Mouse (Mus musculus) induced T-regulatory cell, adult 2 months (primary cell): Measurements from ENCODE around the gene Gm5039.
"Not testable (repeated sequence)": the region's sequence is repeated elsewhere in the genome, so short reads cannot be mapped to it uniquely, and the experiment has no call there.

Experiments
- DNase-seq: peaks from one replicate; pipeline ENCODE4 v3.0.0-alpha.2; 2012; ENCODE audit warnings: low read depth

Gm5039 gene

DNA sequence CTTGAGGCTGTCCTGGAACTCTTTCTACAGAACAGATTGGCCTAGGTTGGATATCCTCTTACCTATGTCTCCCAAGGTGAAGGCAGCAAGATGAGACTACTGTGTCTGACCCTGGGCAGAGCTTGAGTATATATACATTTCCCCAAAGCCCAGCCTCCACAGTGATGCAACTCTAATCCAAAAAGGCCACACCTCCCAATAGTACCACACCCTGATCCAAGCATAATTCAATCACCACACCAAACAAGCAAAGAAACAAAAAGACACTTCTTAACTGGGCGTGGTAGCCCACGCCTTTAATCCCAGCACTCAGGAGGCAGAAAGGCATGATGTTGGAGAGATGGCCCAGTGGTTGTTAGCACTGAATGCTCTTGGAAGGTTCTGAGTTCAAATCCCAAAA lies at the start of gene Gm5039:
Gene Gm5039 (minus strand): TSS at position 101 of the 400 bp plus-strand sequence.
- DNase-seq, result not testable (repeated sequence)

DNA sequence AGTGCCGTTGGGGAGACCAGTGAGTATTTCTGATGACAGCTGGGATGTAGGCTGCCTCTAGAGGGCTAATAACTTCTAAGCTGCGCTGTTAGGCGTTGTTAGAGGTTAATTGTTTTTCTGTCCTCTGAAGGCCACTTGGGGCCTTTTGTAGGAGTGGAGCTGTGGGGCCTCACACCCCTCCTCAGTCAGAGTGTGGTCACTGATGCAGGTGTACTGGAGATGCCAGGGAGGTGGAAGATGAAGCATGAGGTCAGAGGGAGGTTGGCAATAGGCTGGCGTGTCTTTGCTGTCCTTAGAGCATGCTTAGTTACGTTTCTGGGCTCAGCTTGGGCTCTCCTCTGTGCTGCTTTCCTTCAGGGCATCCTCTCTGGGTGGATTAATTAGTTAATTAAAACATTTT lies 48.2 kb upstream of the Gm5039 start:
- no peak for DNase-seq

GRCm38 (mm10) chr12:88370321-88370720 lies 46.5 kb upstream of the Gm5039 start:
- not testable (repeated sequence) for DNase-seq

GRCm38 (mm10) chr12:88369690-88370089 lies 45.9 kb upstream of the Gm5039 start:
- not testable (repeated sequence) for DNase-seq

DNA sequence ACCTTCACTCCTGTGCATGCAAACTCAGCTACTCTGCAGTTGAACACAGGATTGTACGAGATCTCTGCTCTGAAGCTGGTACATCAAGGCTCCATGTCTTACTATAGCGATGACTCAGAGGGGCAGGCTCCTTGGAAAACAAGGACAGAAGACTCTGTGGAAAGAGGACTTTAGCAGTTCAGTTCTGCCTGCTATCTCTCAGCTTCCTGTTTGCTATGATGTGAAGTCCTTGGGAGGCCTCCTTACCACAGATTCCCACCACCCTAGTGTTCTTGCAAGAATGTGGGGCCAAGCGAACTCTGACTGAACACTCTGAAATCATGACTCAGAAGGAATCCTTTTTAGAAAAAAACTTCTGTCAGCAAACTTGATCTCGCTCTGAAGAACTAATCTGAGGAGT lies 44.8 kb upstream of the Gm5039 start:
- no peak for DNase-seq

GRCm38 (mm10) chr12:88367673-88368072 lies 43.8 kb upstream of the Gm5039 start:
- DNase-seq, result no peak

DNA sequence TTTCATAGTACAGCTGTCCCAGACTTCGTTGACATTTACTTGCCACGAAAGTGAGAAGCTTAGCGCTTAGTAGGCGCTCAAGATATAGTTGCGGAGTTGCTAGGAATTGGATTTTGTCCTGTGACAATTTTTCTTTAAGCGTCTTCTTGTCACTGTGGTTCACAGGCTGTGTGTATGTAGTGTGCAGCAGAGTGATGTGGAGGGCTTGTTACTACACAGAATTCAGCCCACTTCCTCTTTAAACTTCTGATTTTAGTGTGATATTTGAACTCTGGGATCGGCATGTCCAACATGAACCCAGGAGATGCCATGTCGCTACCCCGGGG lies 37.3 kb upstream of the Gm5039 start:
- DNase-seq, result no peak

DNA sequence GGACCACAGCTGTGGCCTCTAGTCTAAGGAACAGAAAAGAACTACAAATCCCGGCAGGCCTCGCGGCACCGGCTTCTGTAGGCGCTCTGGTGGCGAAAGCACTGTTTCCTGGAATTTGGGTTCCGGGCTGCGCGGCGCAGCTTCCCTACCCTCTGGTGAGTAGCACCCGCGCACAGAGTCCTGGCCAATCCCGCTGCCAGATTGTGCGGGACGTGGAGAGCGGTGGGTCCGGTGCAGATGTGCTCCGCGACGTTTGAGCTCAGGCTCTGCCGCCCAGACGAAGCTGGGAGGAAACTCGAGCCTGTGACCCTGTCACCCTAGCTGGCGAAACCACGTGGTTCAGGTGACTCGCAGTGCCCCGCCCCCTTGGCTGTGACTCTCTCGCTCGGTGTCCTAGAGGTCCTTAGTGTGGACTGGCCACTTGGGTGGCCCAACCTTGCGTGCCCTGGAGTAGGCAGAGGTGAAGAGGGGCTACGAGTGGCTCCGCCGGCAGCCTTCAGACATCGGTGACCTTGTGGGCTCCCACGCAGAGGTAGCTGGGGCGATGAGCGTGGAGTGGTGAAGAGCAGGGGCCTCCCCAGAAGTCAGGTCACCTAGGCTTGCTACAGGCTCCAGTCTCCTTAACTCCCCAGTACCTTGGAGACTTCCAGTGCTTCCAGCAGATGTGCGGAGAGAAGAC lies 36.8 kb upstream of the Gm5039 start, which contains the start of gene Adck1:
Gene Adck1 (plus strand): TSS at position 114 of the 679 bp plus-strand sequence.
- DNase-seq, result peak; percentile 91

- no peak for DNase-seq
Observed at GRCm38 (mm10) chr12:88354182-88354702, 30.4 kb upstream of the Gm5039 start.

GRCm38 (mm10) chr12:88341286-88341685 lies 17.5 kb upstream of the Gm5039 start:
- not testable (repeated sequence) for DNase-seq

DNA sequence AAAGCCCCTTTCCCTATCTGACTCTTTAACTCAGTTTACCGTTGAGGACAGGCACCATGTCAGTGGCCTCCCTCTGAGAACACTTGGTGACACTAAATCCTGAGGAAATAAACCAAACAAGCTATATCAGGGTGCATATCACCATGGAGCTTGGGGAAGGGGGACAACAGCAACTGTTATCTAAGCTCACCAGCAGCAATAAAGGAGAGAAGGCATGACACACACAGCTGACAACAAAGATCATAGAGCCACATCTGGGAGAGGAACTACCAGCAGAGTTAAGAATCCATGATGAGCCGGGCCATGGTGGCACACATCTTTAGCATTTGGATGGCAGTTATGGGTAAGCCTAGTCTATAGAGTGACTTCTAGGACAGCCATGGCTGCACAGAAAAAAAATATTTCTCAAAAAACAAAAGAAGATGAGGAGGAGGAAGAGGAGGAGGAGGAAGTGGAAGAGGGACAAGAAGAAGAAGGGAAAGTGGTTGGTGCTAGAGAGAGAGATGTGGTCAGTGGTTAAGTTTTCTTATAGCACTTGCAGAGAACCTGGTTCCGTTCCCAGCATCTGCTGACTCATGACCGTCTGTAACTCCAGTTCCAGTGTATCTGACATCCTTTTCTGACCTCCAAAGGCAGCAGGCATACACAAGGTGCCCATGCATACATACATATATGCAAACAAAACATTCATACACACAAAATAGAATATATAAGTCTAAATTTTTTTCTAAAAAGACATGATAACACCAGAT lies 13.0 kb upstream of the Gm5039 start:
- not testable (repeated sequence) for DNase-seq

GRCm38 (mm10) chr12:88314556-88314955 lies 9.3 kb downstream of the Gm5039 start:
- no peak for DNase-seq

DNA sequence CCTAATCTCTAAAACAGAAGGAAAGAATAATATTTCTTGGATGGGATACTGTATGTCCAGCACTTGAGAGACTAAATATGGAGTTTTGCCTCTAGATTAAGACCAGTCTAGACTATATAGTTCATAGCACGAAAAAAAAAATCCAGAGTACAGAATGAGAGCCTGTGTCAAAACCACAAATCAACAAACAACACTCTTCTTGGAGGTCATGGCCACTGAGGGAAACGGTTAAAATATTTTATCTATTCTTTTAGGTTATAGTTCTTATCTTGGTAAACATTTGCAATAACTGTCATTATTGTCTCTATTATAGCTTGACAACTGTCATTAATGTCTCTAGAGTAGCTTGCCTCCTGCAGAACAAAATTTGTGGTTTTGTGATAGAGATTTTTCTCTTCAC lies 26.7 kb downstream of the Gm5039 start:
- DNase-seq, result not testable (repeated sequence)

GRCm38 (mm10) chr12:88293082-88293481 lies 30.7 kb downstream of the Gm5039 start:
- DNase-seq, result not testable (repeated sequence)

DNA sequence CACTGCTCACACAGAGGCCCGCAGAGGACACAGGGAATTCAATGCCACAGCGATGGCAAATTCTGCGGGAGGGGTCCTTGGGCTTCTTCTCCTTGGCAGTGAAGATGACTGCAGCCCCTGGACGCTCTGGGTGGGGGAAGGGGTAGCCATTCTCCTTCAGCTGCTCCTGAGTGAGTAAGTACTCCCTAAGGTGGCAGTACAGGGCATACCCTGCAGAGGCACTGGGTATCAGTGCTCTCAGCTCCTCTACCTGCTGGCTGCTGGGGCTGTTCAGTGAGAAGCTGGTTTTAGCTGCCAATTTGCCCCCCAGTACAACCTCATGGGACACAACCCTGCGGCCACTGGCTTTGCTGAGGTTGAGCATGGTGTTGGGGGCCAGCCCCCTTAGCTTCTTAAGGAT lies 38.6 kb downstream of the Gm5039 start:
- not testable (repeated sequence) for DNase-seq

GRCm38 (mm10) chr12:88274400-88274799 lies 49.4 kb downstream of the Gm5039 start, which contains the start of gene Gm5662:
Gene Gm5662, minus strand, starts transcription at chr12:88274500.
- DNase-seq, result not testable (repeated sequence)
